In the genomic region with DNA sequence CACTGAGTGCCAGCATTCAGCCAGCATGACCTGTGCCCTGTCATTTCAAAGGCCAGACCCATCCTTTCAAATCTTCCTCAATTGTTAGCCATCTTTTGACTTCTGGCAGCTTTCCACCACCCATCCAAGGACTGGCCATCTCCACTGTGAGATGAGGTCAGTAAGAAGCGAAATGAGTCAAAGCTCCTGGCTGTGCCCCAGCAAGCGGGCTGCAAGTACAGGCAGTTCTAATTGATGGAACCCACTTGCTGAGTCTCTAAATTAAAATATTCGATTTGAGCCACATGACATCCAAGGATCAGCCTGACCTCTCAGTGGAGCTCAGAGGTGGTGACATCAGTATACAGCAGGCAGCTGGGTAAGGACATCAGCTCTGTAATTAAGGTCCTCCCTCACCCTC, we compare ENCODE assay signal across 14 mouse cellular contexts.
DNase-seq lines count a peak whose midpoint lies in the region; ATAC-seq lines count a peak whose summit lies in the region.
"Had no signal": no experiment of that assay in that cellular context is flagged by ENCODE, and none has a peak within 500 bp of the region (broad histone marks: within the 10 kb centered on the region; RNA-seq: fewer than 3 reads in every experiment).

No protein-coding gene starts in this region.

- no peak overlapping the region for H3K9ac ChIP-seq in midbrain, embryonic 11.5 days (ENCODE audit: low read length)
- no peak overlapping the region for H3K9ac ChIP-seq in midbrain, embryonic 15.5 days
- H3K9ac ChIP-seq: liver, embryonic 14.5 days; neural tube, embryonic 15.5 days had no signal

- no peak overlapping the region for H3K4me2 ChIP-seq in midbrain, embryonic 11.5 days
- H3K4me2 ChIP-seq in midbrain, embryonic 15.5 days: no peak overlapping the region
- H3K4me2 ChIP-seq: neural tube, embryonic 15.5 days had no signal

- peak; percentile 11 for DNase-seq in gastrocnemius, postnatal 25 days
- no peak for DNase-seq in gastrocnemius, postnatal 14 days
- no peak for DNase-seq in midbrain, embryonic 11.5 days (ENCODE audit: low spot score, missing footprints)
- DNase-seq in adrenal gland, postnatal 4 days (ENCODE audit: low spot score in 2 of 2): peak; percentile 5 to 15
- DNase-seq in testis, postnatal 10 days (ENCODE audit: low spot score): peak; percentile 37
- no peak for DNase-seq in retina, postnatal 1 day
- DNase-seq in left cerebral cortex, adult 8-10 months (ENCODE audit: low spot score in 2 of 2): no peak
- DNase-seq: right cerebral cortex, postnatal 4 days had no signal

- H3K36me3 ChIP-seq in midbrain, embryonic 11.5 days (ENCODE audit: control insufficient read depth, insufficient read depth, low read length): no peaks in the 10 kb centered on the region
- no peaks in the 10 kb centered on the region for H3K36me3 ChIP-seq in midbrain, embryonic 15.5 days (replicated peaks)
- H3K36me3 ChIP-seq: hindbrain, embryonic 10.5 days; neural tube, embryonic 15.5 days had no signal

- 64% methylated on average over 3 of the region's 3 CpGs for WGBS in midbrain, embryonic 11.5 days
- 57% methylated on average over 3 of the region's 3 CpGs for WGBS in midbrain, embryonic 15.5 days

- H3K27me3 ChIP-seq in midbrain, embryonic 11.5 days (ENCODE audit: control insufficient read depth, insufficient read depth, low read length): no peaks in the 10 kb centered on the region
- H3K27me3 ChIP-seq in midbrain, embryonic 15.5 days (replicated peaks): no peaks in the 10 kb centered on the region
- H3K27me3 ChIP-seq: neural tube, embryonic 15.5 days had no signal

- intact Hi-C loops in gastrocnemius, postnatal 14 days (cut with DNase I; ENCODE audit: low total_unique reads): no loop called here

- no peaks in the 10 kb centered on the region for H3K4me1 ChIP-seq in midbrain, embryonic 11.5 days (ENCODE audit: control insufficient read depth, insufficient read depth, low read length)
- no peaks in the 10 kb centered on the region for H3K4me1 ChIP-seq in midbrain, embryonic 15.5 days
- H3K4me1 ChIP-seq: neural tube, embryonic 15.5 days had no signal

- no peak overlapping the region for H3K4me3 ChIP-seq in midbrain, embryonic 11.5 days (ENCODE audit: low read depth, low read length)
- no peak overlapping the region for H3K4me3 ChIP-seq in midbrain, embryonic 15.5 days
- H3K4me3 ChIP-seq: hindbrain, embryonic 10.5 days; neural tube, embryonic 15.5 days had no signal

- 0 out of 2 replicates have a peak, but pooled peaks have one; percentile 48 for ATAC-seq in midbrain, embryonic 11.5 days (ENCODE audit: low FRiP score)
- no peak for ATAC-seq in midbrain, embryonic 15.5 days (replicated peaks)
- ATAC-seq: forebrain, embryonic 14.5 days had no signal

- H3K27ac ChIP-seq in midbrain, embryonic 11.5 days (ENCODE audit: low read depth, low read length): no peak overlapping the region
- H3K27ac ChIP-seq in midbrain, embryonic 15.5 days: no peak overlapping the region
- H3K27ac ChIP-seq: hindbrain, embryonic 10.5 days; liver, embryonic 14.5 days; macrophage; neural tube, embryonic 15.5 days had no signal

- H3K9me3 ChIP-seq in midbrain, embryonic 11.5 days (ENCODE audit: control insufficient read depth, low read length): no peaks in the 10 kb centered on the region
- H3K9me3 ChIP-seq in midbrain, embryonic 15.5 days: no peaks in the 10 kb centered on the region
- H3K9me3 ChIP-seq: hindbrain, embryonic 10.5 days; neural tube, embryonic 15.5 days had no signal

Comparison
In these comparisons a context has a peak if more than half of its experiments do, and no peak if none do; other contexts are left out.
1. DNase-seq: peak in gastrocnemius, postnatal 25 days (single experiment), adrenal gland, postnatal 4 days (2 of 2) and testis, postnatal 10 days (single experiment); none in gastrocnemius, postnatal 14 days (single experiment), midbrain, embryonic 11.5 days (single experiment), retina, postnatal 1 day (single experiment) and left cerebral cortex, adult 8-10 months (0 of 2).